Mouse (Mus musculus) MEL (cell line): Measurements from ENCODE around the gene Mpv17l2. TPM values are rescaled to one million over a fixed set of nuclear protein-coding genes. Genes with fewer than 3 reads are reported as not detected.

Experiments
- DNase-seq: peaks from one replicate; pipeline ENCODE4 v3.0.0; 2011; ENCODE audit warnings: low read depth, low spot score
- H3K27ac ChIP-seq: 2 replicates; pipeline ENCODE4 v1.5.1; 2012; ENCODE audit warnings: low read depth, mild to moderate bottlenecking, control low read depth, low read length, moderate library complexity; ENCODE audit not compliant: control insufficient read depth
- H3K27me3 ChIP-seq, 2 experiments: fragments of 150-350 bp in 1 of 2; sonication (generic) in 1 of 2; 2 replicates each; pipeline ENCODE4 v1.6.1; 2012; ENCODE audit warnings: low read length in 2 of 2, mild to moderate bottlenecking in 2 of 2, improper control_type of control experiment in 1 of 2, moderate library complexity in 1 of 2; ENCODE audit not compliant: insufficient read depth in 2 of 2, control insufficient read depth in 1 of 2
- H3K36me3 ChIP-seq, 2 experiments: 2 replicates each; pipeline ENCODE4 v1.6.1; 2012 to 2014; ENCODE audit warnings: low read length in 2 of 2, improper control_type of control experiment in 1 of 2, inconsistent platforms in 1 of 2, mild to moderate bottlenecking in 1 of 2; ENCODE audit not compliant: insufficient read depth in 2 of 2, control insufficient read depth in 1 of 2
- H3K4me1 ChIP-seq, 2 experiments: fragments of 150-350 bp in 1 of 2; sonication (generic) in 1 of 2; 2 replicates each; pipeline ENCODE4 v1.6.1; 2012; ENCODE audit warnings: low read length in 2 of 2, improper control_type of control experiment in 1 of 2, mild to moderate bottlenecking in 1 of 2; ENCODE audit not compliant: insufficient read depth in 2 of 2, control insufficient read depth in 1 of 2
- H3K4me3 ChIP-seq, 2 experiments: fragments of 150-350 bp in 1 of 2; sonication (generic) in 1 of 2; 2 replicates each; pipeline ENCODE4 v1.5.1; 2012; ENCODE audit warnings: low read depth in 2 of 2, low read length in 2 of 2, mild to moderate bottlenecking in 2 of 2, moderate library complexity in 2 of 2, control low read depth in 1 of 2, improper control_type of control experiment in 1 of 2; ENCODE audit not compliant: control insufficient read depth in 1 of 2, insufficient read depth in 1 of 2
- H3K79me2 ChIP-seq: 2 replicates; pipeline ENCODE4 v1.6.1; 2012; ENCODE audit warnings: mild to moderate bottlenecking, low read length, moderate library complexity; ENCODE audit not compliant: control insufficient read depth, poor library complexity, insufficient read depth
- H3K9ac ChIP-seq: 2 replicates; pipeline ENCODE4 v1.6.1; 2012; ENCODE audit warnings: low read depth, mild to moderate bottlenecking, control low read depth, low read length, moderate library complexity; ENCODE audit not compliant: control insufficient read depth, poor library complexity, severe bottlenecking
- H3K9me3 ChIP-seq: fragments of 150-350 bp; sonication (generic); replicated peaks from 2 replicates; pipeline ENCODE4 v1.6.1; 2012; ENCODE audit warnings: mild to moderate bottlenecking, low read length, improper control_type of control experiment, moderate library complexity; ENCODE audit not compliant: insufficient read depth
- BHLHE40 ChIP-seq: IDR thresholded peaks from 2 replicates; pipeline ENCODE4 v1.6.1; 2012; ENCODE audit warnings: low read depth, mild to moderate bottlenecking, inconsistent platforms, low read length, improper control_type of control experiment, borderline replicate concordance
- CTCF ChIP-seq, 3 experiments: IDR thresholded peaks in 2 of 3; conservative IDR thresholded peaks in 1 of 3; 2 replicates each; pipeline ENCODE4 v1.5.1; 2011 to 2012; ENCODE audit warnings: low read length in 3 of 3, low read depth in 2 of 3, mild to moderate bottlenecking in 2 of 3, improper control_type of control experiment in 1 of 3, inconsistent platforms in 1 of 3, mixed read lengths in 1 of 3, moderate library complexity in 1 of 3; ENCODE audit not compliant: control insufficient read depth in 1 of 3, insufficient read depth in 1 of 3, poor library complexity in 1 of 3, severe bottlenecking in 1 of 3
- ELF1 ChIP-seq: IDR thresholded peaks from 2 replicates; pipeline ENCODE4 v1.6.1; 2014; ENCODE audit warnings: low read depth, mild to moderate bottlenecking, inconsistent platforms, low read length, improper control_type of control experiment, moderate library complexity
- ETS1 ChIP-seq: IDR thresholded peaks from 2 replicates; pipeline ENCODE4 v1.6.1; 2012; ENCODE audit warnings: low read depth, mild to moderate bottlenecking, inconsistent platforms, low read length, improper control_type of control experiment, moderate library complexity
- GATA1 ChIP-seq: IDR thresholded peaks from 2 replicates; pipeline ENCODE4 v1.6.1; 2011; ENCODE audit warnings: low read depth, low read length, improper control_type of control experiment
- JUND ChIP-seq: IDR thresholded peaks from 2 replicates; pipeline ENCODE4 v1.6.1; 2011; ENCODE audit warnings: low read depth, mild to moderate bottlenecking, improper control_type of control experiment, low read length
- MAFK ChIP-seq: IDR thresholded peaks from 2 replicates; pipeline ENCODE4 v1.6.1; 2011; ENCODE audit warnings: low read depth, mild to moderate bottlenecking, low read length, improper control_type of control experiment, borderline replicate concordance
- MXI1 ChIP-seq: IDR thresholded peaks from 2 replicates; pipeline ENCODE4 v1.6.1; 2011; ENCODE audit warnings: mild to moderate bottlenecking, low read depth, low read length, improper control_type of control experiment
- NELFE ChIP-seq: IDR thresholded peaks from 2 replicates; pipeline ENCODE4 v1.6.1; 2011; ENCODE audit warnings: low read depth, low read length, improper control_type of control experiment
- NRF1 ChIP-seq: IDR thresholded peaks from 2 replicates; pipeline ENCODE4 v1.6.1; 2014; ENCODE audit warnings: low read depth, mild to moderate bottlenecking, inconsistent platforms, low read length, improper control_type of control experiment, moderate library complexity; ENCODE audit not compliant: poor library complexity, insufficient read depth, severe bottlenecking
- POLR2A ChIP-seq, 2 experiments: IDR thresholded peaks; 2 replicates each; pipeline ENCODE4 v1.6.1; 2011 to 2012; ENCODE audit warnings: low read length in 2 of 2, mild to moderate bottlenecking in 2 of 2, control low read depth in 1 of 2, improper control_type of control experiment in 1 of 2, low read depth in 1 of 2, moderate library complexity in 1 of 2; ENCODE audit not compliant: control insufficient read depth in 1 of 2, insufficient read depth in 1 of 2, poor library complexity in 1 of 2
- RCOR1 ChIP-seq: IDR thresholded peaks from 2 replicates; pipeline ENCODE4 v1.6.1; 2012; ENCODE audit warnings: low read depth, mild to moderate bottlenecking, inconsistent platforms, low read length, improper control_type of control experiment
- SIN3A ChIP-seq: IDR thresholded peaks from 2 replicates; pipeline ENCODE4 v1.6.1; 2012; ENCODE audit warnings: low read length, improper control_type of control experiment, inconsistent platforms
- SMC3 ChIP-seq: IDR thresholded peaks from 2 replicates; pipeline ENCODE4 v1.6.1; 2011; ENCODE audit warnings: low read depth, low read length, improper control_type of control experiment
- TBP ChIP-seq: IDR thresholded peaks from 2 replicates; pipeline ENCODE4 v1.8.0; 2011; ENCODE audit warnings: low read depth, low read length, improper control_type of control experiment
- USF1 ChIP-seq: IDR thresholded peaks from 2 replicates; pipeline ENCODE4 v1.6.1; 2014; ENCODE audit warnings: low read depth, mild to moderate bottlenecking, inconsistent platforms, low read length, improper control_type of control experiment, moderate library complexity
- ZNF384 ChIP-seq: IDR thresholded peaks from 2 replicates; pipeline ENCODE4 v1.6.1; 2012; ENCODE audit warnings: low read depth, mild to moderate bottlenecking, inconsistent platforms, low read length, improper control_type of control experiment
- polyA plus RNA-seq, 2 experiments: library from polyadenylated mRNA; stranded (reverse) in 1 of 2; unstranded in 1 of 2; fragments of >175 nt in 1 of 2; fragments of >200 nt in 1 of 2; gene quantifications; 2 replicates each; pipeline versions ENCODE4 v1.2.1 to v1.2.4; 2012; ENCODE audit warnings: low replicate concordance in 2 of 2, low read depth in 1 of 2; ENCODE audit not compliant: insufficient read length in 2 of 2, insufficient read depth in 1 of 2, missing spikeins in 1 of 2
- total RNA-seq: library from RNA; depleted of rRNA; stranded (reverse); fragments of 300-350 nt; gene quantifications from 2 replicates; pipeline ENCODE4 v1.2.3, GENCODE M21; 2012

The Mpv17l2 gene
- total and polyA plus RNA-seq, 3 experiments = 52.8 to 102 TPM; not detected in 1

DNA sequence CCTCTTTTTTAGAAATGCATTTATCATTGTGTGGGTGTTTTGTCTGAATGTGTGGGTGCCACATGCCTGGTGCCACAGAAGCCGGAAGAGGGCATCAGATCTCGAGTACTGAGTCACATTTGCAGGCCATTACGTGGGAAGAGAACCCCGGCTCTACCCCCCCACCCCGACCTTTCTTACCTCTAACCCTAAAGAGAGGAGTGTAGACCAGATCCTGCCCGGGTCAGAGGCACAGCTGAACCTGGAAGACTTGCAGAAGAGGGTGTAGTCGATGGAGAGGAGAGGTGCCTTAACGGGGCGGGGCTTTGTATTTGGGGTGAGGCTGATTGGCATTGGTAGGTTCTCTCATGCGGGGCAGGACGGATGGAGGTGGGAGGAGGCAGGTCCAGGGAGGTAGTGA is 15.9 kb downstream of the Mpv17l2 start:
- no peaks in the 10 kb centered on the region for H3K36me3 ChIP-seq
- H3K27me3 ChIP-seq = peaks cover 0 to 1% of the 10 kb centered on the region in 2 experiments; a peak in 2 of 4 replicates
- H3K4me3 ChIP-seq = no peak overlapping the region
- H3K27ac ChIP-seq = no peak overlapping the region
- H3K4me1 ChIP-seq = no peaks in the 10 kb centered on the region
- TF ChIP-seq ELF1 (no peak), MXI1 (no peak), POLR2A (IDR thresholded peaks at IDR 0.05; ENCODE audit: control insufficient read depth in 1 of 2, insufficient read depth in 1 of 2, low read depth in 1 of 2, low read length in 2 of 2, poor library complexity in 1 of 2) (no peak)
- TF ChIP-seq, all 39 proteins: peak for 0
- no peak for DNase-seq
- no peaks in the 10 kb centered on the region for H3K9me3 ChIP-seq
- H3K79me2 ChIP-seq = no peaks in the 10 kb centered on the region
- no peak overlapping the region for H3K9ac ChIP-seq

DNA sequence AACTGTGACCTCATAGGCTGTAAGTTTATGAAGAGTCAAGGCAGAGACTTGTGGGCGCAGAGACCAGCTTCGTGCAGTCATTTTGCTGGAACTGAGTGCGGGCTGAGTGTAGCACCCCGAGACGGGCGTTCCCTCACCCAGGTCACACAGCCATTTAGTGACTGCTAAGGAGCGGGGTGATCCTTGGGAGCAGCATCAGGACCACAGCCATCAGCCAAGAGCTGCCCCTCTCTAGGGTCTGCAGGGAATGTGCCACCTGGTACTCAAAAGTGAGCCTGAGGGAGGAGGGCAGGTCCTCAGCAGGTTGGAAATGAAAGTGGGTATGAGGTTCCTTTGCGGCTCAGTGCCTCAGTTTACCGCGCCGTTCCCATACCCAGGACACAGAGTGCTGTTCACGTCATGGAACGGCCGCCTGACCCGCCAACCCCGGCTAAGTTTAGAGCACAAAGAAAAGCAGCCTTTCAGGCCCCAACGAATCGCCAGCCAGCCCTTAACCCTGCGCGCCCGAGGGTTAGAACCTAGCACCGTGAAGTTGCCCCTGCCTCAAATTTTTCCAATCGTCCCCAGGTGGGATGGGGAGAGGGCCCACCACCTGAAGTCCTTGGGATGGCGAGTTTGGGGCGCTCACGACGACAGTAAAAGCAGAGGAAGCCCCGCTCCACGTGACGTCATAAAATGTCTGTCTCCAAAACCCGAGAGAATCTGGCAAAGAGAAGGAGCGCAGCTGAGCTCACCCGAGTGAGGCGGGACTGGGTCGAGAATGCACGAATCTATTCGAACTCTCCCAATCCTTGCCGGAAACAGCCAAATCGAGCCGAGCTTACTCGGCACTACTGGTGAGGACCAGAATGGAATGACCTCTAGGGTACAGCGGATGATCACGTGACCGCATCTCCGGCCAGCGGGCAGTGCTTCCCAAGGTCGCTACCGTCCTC is 16.8 kb downstream of the Mpv17l2 start:
- H3K4me1 ChIP-seq = no peaks in the 10 kb centered on the region
- DNase-seq = no peak
- TF ChIP-seq SMC3 = no peak
- no peak for TF ChIP-seq GATA1
- no peak for TF ChIP-seq SIN3A
- 0 out of 2 replicates have a peak, but pooled peaks have one; percentile 28 for TF ChIP-seq USF1
- TF ChIP-seq, all 39 proteins: peak for 1
- no peak overlapping the region for H3K4me3 ChIP-seq
- H3K27ac ChIP-seq = no peak overlapping the region
- no peak overlapping the region for H3K9ac ChIP-seq
- H3K79me2 ChIP-seq = no peaks in the 10 kb centered on the region
- H3K36me3 ChIP-seq = no peaks in the 10 kb centered on the region
- no peaks in the 10 kb centered on the region for H3K9me3 ChIP-seq
- peaks cover 0 to 1% of the 10 kb centered on the region in 2 experiments; a peak in 2 of 4 replicates for H3K27me3 ChIP-seq

- Histone ChIP-seq H3K4me1 (no peaks in the 10 kb centered on the region), H3K79me2 (no peaks in the 10 kb centered on the region), H3K27me3 (peaks cover 0 to 1% of the 10 kb centered on the region in 2 experiments; a peak in 2 of 4 replicates), H3K27ac (no peak overlapping the region), H3K9me3 (no peaks in the 10 kb centered on the region), H3K36me3 (no peaks in the 10 kb centered on the region), H3K9ac (no peak overlapping the region), H3K4me3 (no peak overlapping the region)
- TF ChIP-seq BHLHE40 (no peak), SIN3A (no peak), TBP (no peak), ELF1 (no peak), NRF1 (no peak), USF1 (no peak), POLR2A (IDR thresholded peaks at IDR 0.05; ENCODE audit: control insufficient read depth in 1 of 2, insufficient read depth in 1 of 2, low read depth in 1 of 2, low read length in 2 of 2, poor library complexity in 1 of 2) (no peak), JUND (no peak), RCOR1 (no peak), ZNF384 (no peak), MAFK (no peak), NELFE (no peak), CTCF (IDR thresholded peaks at IDR 0.05 in 2 of 3, conservative IDR thresholded peaks at IDR 0.05 in 1 of 3; ENCODE audit: control insufficient read depth in 1 of 3, insufficient read depth in 1 of 3, low read depth in 2 of 3, low read length in 3 of 3, poor library complexity in 1 of 3, severe bottlenecking in 1 of 3) (no peak), ETS1 (no peak)
- no peak for DNase-seq
Observed at GRCm38 (mm10) chr8:70742981-70743655, 17.6 kb downstream of the Mpv17l2 start.
